ENCODE assay signal across 8 mouse cellular contexts in genomic region chr5:137746282-137746850, GRCm38 (mm10). TPM values are rescaled to one million over a fixed set of nuclear protein-coding genes. Genes with fewer than 3 reads are reported as not detected.
DNase-seq lines count a peak whose midpoint lies in the region; ATAC-seq and TF ChIP-seq lines count a peak whose summit lies in the region.

No protein-coding gene starts in this region.

- peaks cover 77% of the 10 kb centered on the region for H3K4me1 ChIP-seq in erythroblast, embryonic 14.5 days (ENCODE audit: control insufficient read depth)
- H3K4me1 ChIP-seq in limb, embryonic 13.5 days: peaks cover 37% of the 10 kb centered on the region
- peaks cover 52% of the 10 kb centered on the region for H3K4me1 ChIP-seq in midbrain, embryonic 13.5 days (replicated peaks)
- peaks cover 3% of the 10 kb centered on the region; the same call in 1 of the 2 replicates for H3K4me1 ChIP-seq in stomach, postnatal 0 days (replicated peaks; ENCODE audit: control insufficient read depth, insufficient read depth)

- WGBS in limb, embryonic 13.5 days: under 1% methylated on average over 20 of the region's 20 CpGs
- 0% methylated on average over 18 of the region's 20 CpGs for WGBS in midbrain, embryonic 13.5 days
- WGBS in stomach, postnatal 0 days: under 1% methylated on average over 20 of the region's 20 CpGs

- H3K4me2 ChIP-seq in limb, embryonic 13.5 days (replicated peaks): peak overlapping the region; percentile 99
- H3K4me2 ChIP-seq in midbrain, embryonic 13.5 days (replicated peaks): peak overlapping the region; percentile 99
- peak overlapping the region; percentile 99 for H3K4me2 ChIP-seq in stomach, postnatal 0 days (replicated peaks; ENCODE audit: low read depth)

- DNase-seq in CD4-positive, CD25-positive, alpha-beta regulatory T cell, adult 2 months (ENCODE audit: low read depth, low spot score): peak; percentile 54
- DNase-seq in heart, postnatal 25 days (ENCODE audit: low spot score): peak; percentile 55
- DNase-seq in stomach, postnatal 0 days (ENCODE audit: low spot score): peak; percentile 85
- DNase-seq in left cerebral cortex, adult 18-20 months (ENCODE audit: low spot score in 2 of 2): no peak

- TF ChIP-seq CTCF in stomach, postnatal 0 days (IDR thresholded peaks at IDR 0.05; ENCODE audit: low read depth): no peak

- ATAC-seq in activated CD4-positive, CD25-positive, alpha-beta regulatory T cell, adult 4 months: peak; percentile 7
- ATAC-seq in limb, embryonic 13.5 days (ENCODE audit: low FRiP score, low read depth): 0 out of 2 replicates have a peak, but pooled peaks have one; percentile 4
- ATAC-seq in midbrain, embryonic 13.5 days: peak; percentile 31; the same call in 1 of the 2 replicates
- peak; percentile 33 for ATAC-seq in stomach, postnatal 0 days (ENCODE audit: low FRiP score, low TSS enrichment)

- peak overlapping the region; percentile 97 for H3K27ac ChIP-seq in limb, embryonic 13.5 days
- H3K27ac ChIP-seq in midbrain, embryonic 13.5 days: peak overlapping the region; percentile 93
- peak overlapping the region; percentile 99 for H3K27ac ChIP-seq in stomach, postnatal 0 days (replicated peaks)

- intact Hi-C loops in heart, postnatal 25 days (cut with DNase I): no loop called here

- H3K27me3 ChIP-seq in erythroblast, embryonic 14.5 days (ENCODE audit: control insufficient read depth): peaks cover 2% of the 10 kb centered on the region; the same call in 1 of the 2 replicates
- H3K27me3 ChIP-seq in limb, embryonic 13.5 days: no peaks in the 10 kb centered on the region
- H3K27me3 ChIP-seq in midbrain, embryonic 13.5 days: no peaks in the 10 kb centered on the region
- H3K27me3 ChIP-seq in stomach, postnatal 0 days (ENCODE audit: control insufficient read depth, insufficient read depth, low read length): no peaks in the 10 kb centered on the region

- H3K9ac ChIP-seq in limb, embryonic 13.5 days: peak overlapping the region; percentile 90
- peak overlapping the region; percentile 83 for H3K9ac ChIP-seq in midbrain, embryonic 13.5 days (replicated peaks)
- H3K9ac ChIP-seq in stomach, postnatal 0 days (ENCODE audit: low read length): peak overlapping the region; percentile 94

- peak overlapping the region; percentile 84 for H3K4me3 ChIP-seq in erythroblast, embryonic 14.5 days (replicated peaks)
- peak overlapping the region; percentile 83 for H3K4me3 ChIP-seq in limb, embryonic 13.5 days
- peak overlapping the region; percentile 65 for H3K4me3 ChIP-seq in midbrain, embryonic 13.5 days (replicated peaks)
- H3K4me3 ChIP-seq in stomach, postnatal 0 days (ENCODE audit: low read depth, low read length): peak overlapping the region; percentile 75

- no peak for TF ChIP-seq EP300 in stomach, postnatal 0 days (optimal IDR thresholded peaks at IDR 0.05)

- H3K36me3 ChIP-seq in erythroblast, embryonic 14.5 days (ENCODE audit: control insufficient read depth): peaks cover 36% of the 10 kb centered on the region
- peaks cover 15% of the 10 kb centered on the region for H3K36me3 ChIP-seq in limb, embryonic 13.5 days
- H3K36me3 ChIP-seq in midbrain, embryonic 13.5 days: peaks cover 8% of the 10 kb centered on the region
- peaks cover 4% of the 10 kb centered on the region; the same call in 1 of the 2 replicates for H3K36me3 ChIP-seq in stomach, postnatal 0 days (ENCODE audit: control insufficient read depth, insufficient read depth, low read length)

- H3K9me3 ChIP-seq in erythroblast, embryonic 14.5 days (ENCODE audit: control insufficient read depth, low read length): no peaks in the 10 kb centered on the region
- no peaks in the 10 kb centered on the region for H3K9me3 ChIP-seq in limb, embryonic 13.5 days
- H3K9me3 ChIP-seq in midbrain, embryonic 13.5 days: no peaks in the 10 kb centered on the region
- H3K9me3 ChIP-seq in stomach, postnatal 0 days (ENCODE audit: control insufficient read depth, low read length): no peaks in the 10 kb centered on the region

RNA-seq across cellular contexts. Expression of gene Tsc22d4, which starts 0.8 kb away (rescaled TPM):
- polyA plus RNA-seq in activated CD4-positive, CD25-positive, alpha-beta regulatory T cell, adult 4 months (2017; shearing (Covaris generic)): 10 to 100 TPM; 62.9 to 82.3 TPM
- 53.9 and 58.8 TPM in 2 replicates for polyA plus RNA-seq in erythroblast, embryonic 14.5 days (2012)
- total RNA-seq in heart, postnatal 25 days (2021): 100 to 1,000 TPM; 282 to 288 TPM
- 128 and 134 TPM in 2 replicates for polyA plus RNA-seq in limb, embryonic 13.5 days (2015; fragmentation: Nextera tagmentation; extraction: Ambion mirVana)
- polyA plus RNA-seq in midbrain, embryonic 13.5 days (2015; fragmentation: Nextera tagmentation; extraction: Ambion mirVana): 44.2 and 54.0 TPM in 2 replicates
- 100 and 110 TPM in 2 replicates for polyA plus RNA-seq in stomach, postnatal 0 days (2015; fragmentation: Nextera tagmentation; extraction: Ambion mirVana)
- 100 to 1,000 TPM; 139 to 145 TPM for total RNA-seq in left cerebral cortex, adult 18-20 months (2021)

RNA-seq across cellular contexts. Expression of gene Nyap1, which starts 5.0 kb away (rescaled TPM):
- under 1 TPM in 1 of 2 experiments, not detected in 1; 0.19 TPM for polyA plus RNA-seq in activated CD4-positive, CD25-positive, alpha-beta regulatory T cell, adult 4 months (2017; shearing (Covaris generic))
- polyA plus RNA-seq in erythroblast, embryonic 14.5 days (2012): 0.97 and 1.2 TPM in 2 replicates
- under 1 TPM; 0.98 to 0.99 TPM for total RNA-seq in heart, postnatal 25 days (2021)
- 2.9 and 4.0 TPM in 2 replicates for polyA plus RNA-seq in limb, embryonic 13.5 days (2015; fragmentation: Nextera tagmentation; extraction: Ambion mirVana)
- polyA plus RNA-seq in midbrain, embryonic 13.5 days (2015; fragmentation: Nextera tagmentation; extraction: Ambion mirVana): 39.9 and 42.3 TPM in 2 replicates
- 1.0 TPM in 2 replicates for polyA plus RNA-seq in stomach, postnatal 0 days (2015; fragmentation: Nextera tagmentation; extraction: Ambion mirVana)
- total RNA-seq in left cerebral cortex, adult 18-20 months (2021): 10 to 100 TPM; 80.1 to 82.0 TPM

RNA-seq across cellular contexts. Expression of gene Ppp1r35, which starts 32.3 kb away (rescaled TPM):
- 1 to 10 TPM; 7.2 to 8.8 TPM for polyA plus RNA-seq in activated CD4-positive, CD25-positive, alpha-beta regulatory T cell, adult 4 months (2017; shearing (Covaris generic))
- polyA plus RNA-seq in erythroblast, embryonic 14.5 days (2012): 16.1 TPM in 2 replicates
- 10 to 100 TPM; 11.1 to 13.4 TPM for total RNA-seq in heart, postnatal 25 days (2021)
- polyA plus RNA-seq in limb, embryonic 13.5 days (2015; fragmentation: Nextera tagmentation; extraction: Ambion mirVana): 26.5 and 27.2 TPM in 2 replicates
- 43.4 and 48.9 TPM in 2 replicates for polyA plus RNA-seq in midbrain, embryonic 13.5 days (2015; fragmentation: Nextera tagmentation; extraction: Ambion mirVana)
- polyA plus RNA-seq in stomach, postnatal 0 days (2015; fragmentation: Nextera tagmentation; extraction: Ambion mirVana): 16.8 and 17.2 TPM in 2 replicates
- 10 to 100 TPM; 23.7 to 25.7 TPM for total RNA-seq in left cerebral cortex, adult 18-20 months (2021)

RNA-seq across cellular contexts. Expression of gene Mepce, which starts 41.1 kb away (rescaled TPM):
- polyA plus RNA-seq in activated CD4-positive, CD25-positive, alpha-beta regulatory T cell, adult 4 months (2017; shearing (Covaris generic)): 10 to 100 TPM; 22.4 to 26.9 TPM
- 17.1 and 18.2 TPM in 2 replicates for polyA plus RNA-seq in erythroblast, embryonic 14.5 days (2012)
- total RNA-seq in heart, postnatal 25 days (2021): 10 to 100 TPM; 20.6 to 29.3 TPM
- polyA plus RNA-seq in limb, embryonic 13.5 days (2015; fragmentation: Nextera tagmentation; extraction: Ambion mirVana): 11.7 and 11.8 TPM in 2 replicates
- polyA plus RNA-seq in midbrain, embryonic 13.5 days (2015; fragmentation: Nextera tagmentation; extraction: Ambion mirVana): 10.6 and 11.0 TPM in 2 replicates
- polyA plus RNA-seq in stomach, postnatal 0 days (2015; fragmentation: Nextera tagmentation; extraction: Ambion mirVana): 5.8 and 6.8 TPM in 2 replicates
- total RNA-seq in left cerebral cortex, adult 18-20 months (2021): 10 to 100 TPM; 39.1 to 50.2 TPM

RNA-seq across cellular contexts. Expression of gene Zcwpw1, which starts 41.2 kb away (rescaled TPM):
- 10 to 100 TPM in 1 of 2 experiments, 1 to 10 TPM in 1; 5.9 to 10.9 TPM for polyA plus RNA-seq in activated CD4-positive, CD25-positive, alpha-beta regulatory T cell, adult 4 months (2017; shearing (Covaris generic))
- 0.04 and 0.05 TPM in 2 replicates for polyA plus RNA-seq in erythroblast, embryonic 14.5 days (2012)
- under 1 TPM; 0.57 to 0.89 TPM for total RNA-seq in heart, postnatal 25 days (2021)
- polyA plus RNA-seq in limb, embryonic 13.5 days (2015; fragmentation: Nextera tagmentation; extraction: Ambion mirVana): 35.3 and 36.0 TPM in 2 replicates
- 10.9 and 12.0 TPM in 2 replicates for polyA plus RNA-seq in midbrain, embryonic 13.5 days (2015; fragmentation: Nextera tagmentation; extraction: Ambion mirVana)
- polyA plus RNA-seq in stomach, postnatal 0 days (2015; fragmentation: Nextera tagmentation; extraction: Ambion mirVana): 2.6 and 2.7 TPM in 2 replicates
- 1 to 10 TPM; 5.9 to 7.6 TPM for total RNA-seq in left cerebral cortex, adult 18-20 months (2021)

Comparison
In these comparisons a context has a peak if more than half of its experiments do, and no peak if none do; other contexts are left out.
1. DNase-seq: peak in CD4-positive, CD25-positive, alpha-beta regulatory T cell, adult 2 months (single experiment), heart, postnatal 25 days (single experiment) and stomach, postnatal 0 days (single experiment); none in left cerebral cortex, adult 18-20 months (0 of 2).
2. Peak in every context shown above with its lines, with median percentiles within 50 percentile points of each other: ATAC-seq, H3K4me3 ChIP-seq, H3K27ac ChIP-seq, H3K4me2 ChIP-seq and H3K9ac ChIP-seq.